Mouse (Mus musculus): ENCODE measurements at regions not wholly inside any gene's neighbourhood (a gene's known extent, or its start where the extent isn't known, plus 50 kb on each side); places are given as distances from the start of the nearest gene placed in this dataset.

DNA sequence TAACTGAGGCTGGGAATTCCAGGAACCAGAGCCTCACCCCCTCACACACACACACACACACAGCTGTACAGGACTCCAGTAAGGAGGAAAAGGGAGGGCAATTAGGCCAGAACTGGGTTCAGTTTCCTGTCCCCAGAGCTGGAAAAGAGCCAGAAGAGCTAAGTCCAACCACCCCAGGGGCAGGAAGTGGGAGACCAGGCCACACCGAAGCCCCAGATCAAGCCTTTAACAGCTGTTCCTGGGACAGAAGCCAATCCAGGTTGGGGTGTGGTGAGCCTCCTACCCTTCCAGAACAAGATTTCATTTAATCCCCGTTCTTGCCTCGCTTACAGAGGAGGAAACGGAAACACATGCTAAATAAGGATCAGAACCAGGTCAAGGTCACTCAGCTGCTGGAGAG lies 58.1 kb upstream of the Kdm7a start:
- no peak overlapping the region for H3K9ac ChIP-seq
- WGBS, result 43% methylated on average over 4 of the region's 4 CpGs
- peak; percentile 74 for DNase-seq
- no peak overlapping the region for H3K4me2 ChIP-seq
- no peak overlapping the region for H3K4me3 ChIP-seq (ENCODE audit: low read depth, low read length)
- no peaks in the 10 kb centered on the region for H3K9me3 ChIP-seq (ENCODE audit: low read depth, low read length)
- ATAC-seq (ENCODE audit: insufficient read depth), result peak; percentile 25; the same call in 1 of the 2 replicates
- H3K27me3 ChIP-seq (ENCODE audit: insufficient read depth, low read length), result no peaks in the 10 kb centered on the region
- no peaks in the 10 kb centered on the region for H3K4me1 ChIP-seq (ENCODE audit: insufficient read depth)
- H3K36me3 ChIP-seq (ENCODE audit: insufficient read depth), result no peaks in the 10 kb centered on the region
- H3K27ac ChIP-seq (ENCODE audit: low read depth), result no peak overlapping the region
- no peak for TF ChIP-seq CTCF (IDR thresholded peaks at IDR 0.05; ENCODE audit: low read depth)

GRCm38 (mm10) chr6:39263615-39264014 lies 57.0 kb upstream of the Kdm7a start:
- WGBS, result 56% methylated on average over 8 of the region's 8 CpGs
- DNase-seq (no peak), ATAC-seq (ENCODE audit: insufficient read depth) (no peak)
- H3K4me3 ChIP-seq (ENCODE audit: low read depth, low read length), result no peak overlapping the region
- H3K36me3 ChIP-seq (ENCODE audit: insufficient read depth), result no peaks in the 10 kb centered on the region
- no peaks in the 10 kb centered on the region for H3K27me3 ChIP-seq (ENCODE audit: insufficient read depth, low read length)
- no peak overlapping the region for H3K4me2 ChIP-seq
- H3K9me3 ChIP-seq (ENCODE audit: low read depth, low read length), result no peaks in the 10 kb centered on the region
- no peak overlapping the region for H3K9ac ChIP-seq
- TF ChIP-seq CTCF (IDR thresholded peaks at IDR 0.05; ENCODE audit: low read depth), result no peak
- H3K4me1 ChIP-seq (ENCODE audit: insufficient read depth), result no peaks in the 10 kb centered on the region
- H3K27ac ChIP-seq (ENCODE audit: low read depth), result no peak overlapping the region

- no peak for DNase-seq
- Histone ChIP-seq H3K4me2 (no peak overlapping the region), H3K9ac (no peak overlapping the region), H3K27ac (ENCODE audit: low read depth) (no peak overlapping the region), H3K27me3 (ENCODE audit: insufficient read depth, low read length) (no peaks in the 10 kb centered on the region), H3K4me3 (ENCODE audit: low read depth, low read length) (no peak overlapping the region), H3K9me3 (ENCODE audit: low read depth, low read length) (no peaks in the 10 kb centered on the region), H3K4me1 (ENCODE audit: insufficient read depth) (no peaks in the 10 kb centered on the region), H3K36me3 (ENCODE audit: insufficient read depth) (no peaks in the 10 kb centered on the region)
- no peak for ATAC-seq (ENCODE audit: insufficient read depth)
- no peak for TF ChIP-seq CTCF (IDR thresholded peaks at IDR 0.05; ENCODE audit: low read depth)
- 61% methylated on average over 8 of the region's 8 CpGs for WGBS
Observed at GRCm38 (mm10) chr6:39261951-39262350, 55.4 kb upstream of the Kdm7a start.

- Histone ChIP-seq H3K4me2 (no peak overlapping the region), H3K36me3 (ENCODE audit: insufficient read depth) (no peaks in the 10 kb centered on the region), H3K9me3 (ENCODE audit: low read depth, low read length) (no peaks in the 10 kb centered on the region), H3K4me1 (ENCODE audit: insufficient read depth) (no peaks in the 10 kb centered on the region), H3K9ac (no peak overlapping the region), H3K27me3 (ENCODE audit: insufficient read depth, low read length) (no peaks in the 10 kb centered on the region), H3K4me3 (ENCODE audit: low read depth, low read length) (no peak overlapping the region), H3K27ac (ENCODE audit: low read depth) (no peak overlapping the region)
- TF ChIP-seq CTCF (IDR thresholded peaks at IDR 0.05; ENCODE audit: low read depth), result no peak
- ATAC-seq (ENCODE audit: insufficient read depth) (no peak), DNase-seq (no peak)
- WGBS, result 92% methylated on average over 4 of the region's 4 CpGs
Observed at GRCm38 (mm10) chr6:39260480-39260879, 53.9 kb upstream of the Kdm7a start.

DNA sequence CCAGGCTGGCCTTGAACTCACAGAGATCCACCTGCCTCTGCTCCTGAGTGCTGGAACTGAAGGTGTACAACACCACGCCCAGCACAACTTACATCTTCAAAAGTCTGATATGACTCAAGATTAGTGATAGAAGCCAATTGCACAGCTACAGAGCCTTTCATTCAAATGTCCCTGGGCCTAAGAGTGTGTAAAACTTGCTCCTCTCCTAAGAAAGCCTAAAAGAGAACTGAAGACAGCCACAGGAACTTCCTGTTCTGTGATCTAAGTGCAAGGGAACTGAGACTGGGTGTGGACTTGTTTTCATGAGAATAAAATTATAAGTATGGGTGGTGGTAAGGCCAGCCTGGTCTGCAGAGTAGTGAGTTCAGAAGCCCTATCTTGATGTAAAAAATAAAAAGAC lies 52.5 kb upstream of the Kdm7a start:
- H3K9me3 ChIP-seq (ENCODE audit: low read depth, low read length), result no peaks in the 10 kb centered on the region
- H3K4me1 ChIP-seq (ENCODE audit: insufficient read depth), result no peaks in the 10 kb centered on the region
- no peaks in the 10 kb centered on the region for H3K36me3 ChIP-seq (ENCODE audit: insufficient read depth)
- ATAC-seq (ENCODE audit: insufficient read depth), result no peak
- no peak overlapping the region for H3K4me2 ChIP-seq
- no peak for TF ChIP-seq CTCF (IDR thresholded peaks at IDR 0.05; ENCODE audit: low read depth)
- no peak overlapping the region for H3K9ac ChIP-seq
- H3K4me3 ChIP-seq (ENCODE audit: low read depth, low read length), result no peak overlapping the region
- no peak overlapping the region for H3K27ac ChIP-seq (ENCODE audit: low read depth)
- DNase-seq, result no peak
- 83% methylated on average over 1 of the region's 1 CpGs for WGBS
- H3K27me3 ChIP-seq (ENCODE audit: insufficient read depth, low read length), result no peaks in the 10 kb centered on the region

GRCm38 (mm10) chr6:39258656-39259055 lies 52.1 kb upstream of the Kdm7a start:
- H3K4me1 ChIP-seq (ENCODE audit: insufficient read depth), result no peaks in the 10 kb centered on the region
- TF ChIP-seq CTCF (IDR thresholded peaks at IDR 0.05; ENCODE audit: low read depth), result no peak
- H3K4me2 ChIP-seq, result no peak overlapping the region
- no peak overlapping the region for H3K4me3 ChIP-seq (ENCODE audit: low read depth, low read length)
- WGBS, result 75% methylated on average over 4 of the region's 4 CpGs
- H3K36me3 ChIP-seq (ENCODE audit: insufficient read depth), result no peaks in the 10 kb centered on the region
- no peaks in the 10 kb centered on the region for H3K27me3 ChIP-seq (ENCODE audit: insufficient read depth, low read length)
- no peak for DNase-seq
- no peak overlapping the region for H3K9ac ChIP-seq
- no peak for ATAC-seq (ENCODE audit: insufficient read depth)
- H3K27ac ChIP-seq (ENCODE audit: low read depth), result no peak overlapping the region
- H3K9me3 ChIP-seq (ENCODE audit: low read depth, low read length), result no peaks in the 10 kb centered on the region

DNA sequence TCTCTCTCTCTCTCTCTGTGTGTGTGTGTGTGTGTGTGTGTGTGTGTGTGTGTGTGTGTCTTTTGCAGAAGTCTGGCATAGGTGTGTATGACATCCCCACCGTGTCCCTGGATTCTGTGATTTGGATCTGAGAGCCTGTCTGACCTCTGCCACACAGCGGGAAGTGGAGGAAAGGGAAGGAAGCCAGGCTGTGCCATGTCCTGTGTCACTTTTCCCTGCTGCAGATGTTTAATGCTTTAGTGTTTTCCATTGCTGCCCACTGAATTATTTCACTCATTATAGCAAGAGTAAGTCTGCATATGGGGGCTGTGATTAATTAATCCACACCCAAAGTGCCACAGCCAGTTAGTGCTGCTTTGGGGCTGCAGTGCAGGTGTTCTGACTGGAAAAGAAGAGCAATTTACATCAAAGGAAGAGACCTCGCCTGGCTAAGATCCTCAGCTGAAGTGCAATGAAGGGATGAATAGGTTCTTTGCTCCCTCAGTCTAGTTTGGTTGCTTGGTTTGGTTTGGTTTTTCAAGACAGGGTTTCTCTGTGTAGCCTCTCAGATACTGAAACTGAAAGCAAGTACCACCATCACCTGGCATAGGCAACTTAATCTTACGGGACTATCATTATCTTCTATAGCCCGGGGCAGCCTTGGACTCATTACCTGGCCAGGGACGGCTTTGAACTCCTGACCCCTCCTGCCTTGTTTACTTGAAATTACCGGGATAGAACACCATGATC lies 51.2 kb upstream of the Kdm7a start:
- no peak for DNase-seq
- Histone ChIP-seq H3K9me3 (ENCODE audit: low read depth, low read length) (no peaks in the 10 kb centered on the region), H3K4me1 (ENCODE audit: insufficient read depth) (no peaks in the 10 kb centered on the region), H3K27me3 (ENCODE audit: insufficient read depth, low read length) (no peaks in the 10 kb centered on the region), H3K4me2 (peak overlapping the region; percentile 83), H3K36me3 (ENCODE audit: insufficient read depth) (no peaks in the 10 kb centered on the region), H3K9ac (0 out of 2 replicates have a peak overlapping the region, but pooled peaks have one; percentile 38), H3K4me3 (ENCODE audit: low read depth, low read length) (peak overlapping the region; percentile 43), H3K27ac (ENCODE audit: low read depth) (no peak overlapping the region)
- 36% methylated on average over 7 of the region's 7 CpGs for WGBS
- TF ChIP-seq CTCF (IDR thresholded peaks at IDR 0.05; ENCODE audit: low read depth), result no peak
- ATAC-seq (ENCODE audit: insufficient read depth), result no peak

Data from lung, embryonic 14.5 days (tissue).